Mouse (Mus musculus): ENCODE measurements at regions not wholly inside any gene's neighbourhood (a gene's known extent, or its start where the extent isn't known, plus 50 kb on each side); places are given as distances from the start of the nearest gene placed in this dataset.

DNA sequence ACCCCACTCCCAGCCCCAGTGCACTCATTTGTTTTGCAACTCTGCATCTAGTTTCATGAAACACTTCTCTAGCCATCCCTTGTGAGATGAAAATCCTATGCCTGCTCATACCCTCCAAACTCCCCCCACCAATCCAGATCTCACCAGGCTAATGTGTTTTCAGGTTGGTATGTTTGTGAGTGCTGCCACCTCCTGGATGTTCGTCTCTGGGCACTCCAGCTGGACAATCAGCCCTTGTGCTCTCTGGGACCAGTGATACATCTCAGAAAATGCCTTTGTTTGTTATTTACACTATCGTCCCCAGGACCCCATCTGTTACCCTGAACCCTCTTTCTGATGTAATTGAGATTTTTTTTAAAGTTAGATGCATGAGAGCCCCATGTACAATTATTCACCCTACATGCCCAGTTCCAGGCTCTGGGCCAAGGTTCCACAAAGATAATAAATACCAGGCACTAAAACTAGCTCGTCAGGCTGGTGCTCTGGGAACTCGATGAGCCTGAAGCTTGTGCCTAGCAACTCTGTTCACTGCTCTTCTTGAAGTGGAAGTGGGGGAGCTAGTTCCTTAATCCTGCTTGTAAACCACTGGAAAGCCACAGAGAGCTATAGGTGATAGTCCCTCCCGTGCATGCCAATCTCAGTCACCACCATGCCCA, 304.2 kb downstream of the Gm9195 start:
- DNase-seq (ENCODE audit: low spot score) (peak; percentile 64), ATAC-seq (ENCODE audit: insufficient read depth, low FRiP score, low TSS enrichment) (peak; percentile 41; the same call in 1 of the 2 replicates)
- Histone ChIP-seq H3K27me3 (ENCODE audit: control insufficient read depth, insufficient read depth, low read length) (no peaks in the 10 kb centered on the region), H3K27ac (ENCODE audit: low read depth, low read length) (no peak overlapping the region), H3K4me1 (ENCODE audit: control insufficient read depth, insufficient read depth, low read length) (no peaks in the 10 kb centered on the region), H3K4me3 (ENCODE audit: low read depth, low read length) (no peak overlapping the region), H3K4me2 (ENCODE audit: low read depth) (no peak overlapping the region), H3K9me3 (ENCODE audit: control insufficient read depth, low read length) (no peaks in the 10 kb centered on the region), H3K9ac (ENCODE audit: low read length) (no peak overlapping the region), H3K36me3 (ENCODE audit: control insufficient read depth, insufficient read depth, low read length) (no peaks in the 10 kb centered on the region)
- 35% methylated on average over 5 of the region's 5 CpGs for WGBS

DNA sequence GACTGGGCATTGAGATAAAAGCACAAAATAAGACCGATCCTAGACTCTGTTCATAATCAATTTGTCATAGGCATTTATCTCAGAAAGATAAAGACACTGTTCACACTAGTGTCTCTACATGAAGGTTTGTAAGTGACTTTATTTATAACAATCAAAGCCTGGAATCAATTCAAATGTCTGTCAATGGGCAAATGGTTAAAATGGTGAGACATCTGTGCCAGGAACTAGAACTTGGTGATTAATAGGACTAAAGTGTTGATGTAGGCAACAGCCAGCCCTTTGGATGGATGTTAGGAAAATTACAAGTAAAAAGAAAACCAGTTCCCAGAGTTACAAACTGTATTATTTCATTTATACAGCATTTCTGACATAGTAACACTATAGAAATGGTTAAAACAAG, 315.9 kb downstream of the Gm9195 start:
- Histone ChIP-seq H3K4me1 (ENCODE audit: control insufficient read depth, insufficient read depth, low read length) (no peaks in the 10 kb centered on the region), H3K27ac (ENCODE audit: low read depth, low read length) (no peak overlapping the region), H3K4me2 (ENCODE audit: low read depth) (no peak overlapping the region), H3K4me3 (ENCODE audit: low read depth, low read length) (no peak overlapping the region), H3K36me3 (ENCODE audit: control insufficient read depth, insufficient read depth, low read length) (no peaks in the 10 kb centered on the region), H3K27me3 (ENCODE audit: control insufficient read depth, insufficient read depth, low read length) (no peaks in the 10 kb centered on the region), H3K9me3 (ENCODE audit: control insufficient read depth, low read length) (no peaks in the 10 kb centered on the region), H3K9ac (ENCODE audit: low read length) (no peak overlapping the region)
- DNase-seq (ENCODE audit: low spot score) (no peak), ATAC-seq (ENCODE audit: insufficient read depth, low FRiP score, low TSS enrichment) (no peak)
- WGBS, result 95% methylated on average over 1 of the region's 1 CpGs

DNA sequence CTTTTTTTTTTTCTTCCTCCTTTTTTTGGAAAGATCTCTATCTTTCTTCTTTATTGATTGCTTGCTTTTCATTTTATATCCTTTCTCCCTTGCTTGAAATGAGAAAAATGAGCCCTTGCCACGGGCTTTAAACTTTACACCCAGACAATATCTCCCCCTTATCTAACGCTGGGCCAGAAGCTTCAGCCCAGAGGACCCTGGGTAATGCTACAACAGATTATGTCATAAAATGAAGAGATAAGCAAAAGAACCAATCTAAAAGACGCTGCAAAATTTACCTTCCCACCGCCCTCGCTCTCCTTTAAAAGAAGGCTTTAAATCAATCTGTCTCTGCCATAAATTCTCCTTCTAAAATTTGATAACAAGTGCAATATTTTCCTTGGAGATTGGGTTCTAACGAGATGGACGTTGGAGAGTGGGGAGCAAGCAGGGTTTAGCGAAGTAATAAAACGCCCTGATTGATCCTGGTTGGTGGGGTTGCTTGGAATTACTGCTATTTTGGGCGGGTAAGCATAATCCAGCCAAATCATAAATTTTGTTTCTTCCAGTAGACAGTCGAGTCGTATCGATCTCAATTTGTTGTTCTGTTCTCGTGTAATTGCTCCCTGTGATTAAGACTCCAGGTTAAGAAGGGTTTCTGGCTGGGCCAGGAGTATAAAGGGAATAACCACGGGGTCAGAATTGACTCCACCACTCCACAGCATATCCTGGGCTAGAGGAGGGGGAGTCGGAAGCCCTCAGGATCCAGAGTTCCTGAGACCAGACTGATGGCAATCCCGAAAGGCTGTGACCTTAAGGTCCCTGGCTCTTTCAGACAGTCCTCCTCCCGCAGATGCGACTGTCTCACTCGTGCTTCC, 318.9 kb downstream of the Gm9195 start:
- Histone ChIP-seq H3K4me2 (ENCODE audit: low read depth) (no peak overlapping the region), H3K4me3 (ENCODE audit: low read depth, low read length) (no peak overlapping the region), H3K9ac (ENCODE audit: low read length) (no peak overlapping the region), H3K27me3 (ENCODE audit: control insufficient read depth, insufficient read depth, low read length) (no peaks in the 10 kb centered on the region), H3K27ac (ENCODE audit: low read depth, low read length) (no peak overlapping the region), H3K36me3 (ENCODE audit: control insufficient read depth, insufficient read depth, low read length) (no peaks in the 10 kb centered on the region), H3K4me1 (ENCODE audit: control insufficient read depth, insufficient read depth, low read length) (no peaks in the 10 kb centered on the region), H3K9me3 (ENCODE audit: control insufficient read depth, low read length) (no peaks in the 10 kb centered on the region)
- 73% methylated on average over 20 of the region's 20 CpGs for WGBS
- DNase-seq (ENCODE audit: low spot score) (no peak), ATAC-seq (ENCODE audit: insufficient read depth, low FRiP score, low TSS enrichment) (no peak)

DNA sequence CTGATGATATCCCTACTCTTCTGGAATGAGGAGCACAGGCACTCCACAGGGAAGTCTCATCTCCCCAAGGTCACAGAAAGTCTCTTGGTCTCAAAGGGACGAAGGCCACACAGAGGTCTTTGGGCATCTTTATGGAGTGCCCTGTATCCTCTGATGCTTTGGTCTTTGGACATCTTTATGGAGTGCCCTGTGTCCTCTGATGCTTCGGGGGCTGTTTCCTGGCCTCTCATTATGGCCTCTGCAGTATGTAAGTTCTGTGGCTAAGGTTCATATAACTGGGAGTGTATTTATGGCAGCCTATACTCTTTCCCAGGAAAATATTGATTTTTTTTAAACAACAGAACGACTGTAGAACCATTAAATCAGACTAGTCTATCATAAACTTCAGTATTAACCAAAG, 319.9 kb downstream of the Gm9195 start:
- DNase-seq (ENCODE audit: low spot score) (no peak), ATAC-seq (ENCODE audit: insufficient read depth, low FRiP score, low TSS enrichment) (no peak)
- WGBS, result 72% methylated on average over 3 of the region's 3 CpGs
- Histone ChIP-seq H3K27me3 (ENCODE audit: control insufficient read depth, insufficient read depth, low read length) (no peaks in the 10 kb centered on the region), H3K9ac (ENCODE audit: low read length) (no peak overlapping the region), H3K27ac (ENCODE audit: low read depth, low read length) (no peak overlapping the region), H3K9me3 (ENCODE audit: control insufficient read depth, low read length) (no peaks in the 10 kb centered on the region), H3K4me3 (ENCODE audit: low read depth, low read length) (no peak overlapping the region), H3K4me2 (ENCODE audit: low read depth) (no peak overlapping the region), H3K36me3 (ENCODE audit: control insufficient read depth, insufficient read depth, low read length) (no peaks in the 10 kb centered on the region), H3K4me1 (ENCODE audit: control insufficient read depth, insufficient read depth, low read length) (no peaks in the 10 kb centered on the region; the same call in 1 of the 2 replicates)

DNA sequence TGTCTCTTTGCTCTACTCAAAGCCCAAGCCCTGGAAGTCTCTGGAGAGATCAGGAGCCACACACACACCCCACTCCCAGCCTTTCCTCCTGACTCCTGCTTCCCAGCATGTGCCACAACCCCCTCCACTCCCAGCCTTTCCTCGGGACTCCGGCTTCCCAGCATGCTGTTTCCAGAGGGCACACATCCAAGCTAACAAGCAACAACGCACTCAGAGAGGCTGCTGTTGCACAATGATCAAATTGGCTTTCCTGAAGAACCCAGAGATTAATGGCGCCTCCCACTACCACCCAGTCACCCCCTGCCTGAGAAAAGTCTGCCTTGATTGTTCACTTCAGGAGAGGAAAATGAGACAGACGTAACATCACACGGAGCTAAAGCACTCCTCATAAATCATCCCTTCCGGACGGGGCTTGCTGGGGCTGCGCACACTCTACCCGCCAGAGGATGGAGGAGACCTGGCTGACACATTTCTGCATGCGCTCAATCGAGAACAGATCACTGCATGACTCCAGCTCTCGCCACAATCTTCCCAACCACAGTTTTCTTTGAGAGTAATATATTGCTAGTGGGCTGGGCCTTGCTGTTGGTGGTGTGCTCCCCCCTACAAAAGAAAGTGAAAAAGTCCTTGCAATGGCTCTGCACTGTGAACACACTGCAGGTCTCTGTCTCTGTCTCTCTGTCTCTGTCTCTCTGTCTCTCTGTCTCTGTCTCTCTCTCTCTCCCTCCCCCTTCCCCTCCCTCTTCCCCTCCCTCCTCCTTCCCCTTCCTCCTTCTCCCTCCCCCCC, 332.9 kb downstream of the Gm9195 start:
- H3K36me3 ChIP-seq (ENCODE audit: control insufficient read depth, insufficient read depth, low read length), result no peaks in the 10 kb centered on the region
- no peaks in the 10 kb centered on the region for H3K27me3 ChIP-seq (ENCODE audit: control insufficient read depth, insufficient read depth, low read length)
- H3K27ac ChIP-seq (ENCODE audit: low read depth, low read length), result peak overlapping the region; percentile 49
- H3K4me1 ChIP-seq (ENCODE audit: control insufficient read depth, insufficient read depth, low read length), result no peaks in the 10 kb centered on the region
- ATAC-seq (ENCODE audit: insufficient read depth, low FRiP score, low TSS enrichment) (peak; percentile 94), DNase-seq (ENCODE audit: low spot score) (peak; percentile 72)
- no peak overlapping the region for H3K4me3 ChIP-seq (ENCODE audit: low read depth, low read length)
- WGBS, result 2% methylated on average over 13 of the region's 13 CpGs
- H3K9ac ChIP-seq (ENCODE audit: low read length), result no peak overlapping the region
- no peaks in the 10 kb centered on the region for H3K9me3 ChIP-seq (ENCODE audit: control insufficient read depth, low read length)
- H3K4me2 ChIP-seq (ENCODE audit: low read depth), result peak overlapping the region; percentile 7

DNA sequence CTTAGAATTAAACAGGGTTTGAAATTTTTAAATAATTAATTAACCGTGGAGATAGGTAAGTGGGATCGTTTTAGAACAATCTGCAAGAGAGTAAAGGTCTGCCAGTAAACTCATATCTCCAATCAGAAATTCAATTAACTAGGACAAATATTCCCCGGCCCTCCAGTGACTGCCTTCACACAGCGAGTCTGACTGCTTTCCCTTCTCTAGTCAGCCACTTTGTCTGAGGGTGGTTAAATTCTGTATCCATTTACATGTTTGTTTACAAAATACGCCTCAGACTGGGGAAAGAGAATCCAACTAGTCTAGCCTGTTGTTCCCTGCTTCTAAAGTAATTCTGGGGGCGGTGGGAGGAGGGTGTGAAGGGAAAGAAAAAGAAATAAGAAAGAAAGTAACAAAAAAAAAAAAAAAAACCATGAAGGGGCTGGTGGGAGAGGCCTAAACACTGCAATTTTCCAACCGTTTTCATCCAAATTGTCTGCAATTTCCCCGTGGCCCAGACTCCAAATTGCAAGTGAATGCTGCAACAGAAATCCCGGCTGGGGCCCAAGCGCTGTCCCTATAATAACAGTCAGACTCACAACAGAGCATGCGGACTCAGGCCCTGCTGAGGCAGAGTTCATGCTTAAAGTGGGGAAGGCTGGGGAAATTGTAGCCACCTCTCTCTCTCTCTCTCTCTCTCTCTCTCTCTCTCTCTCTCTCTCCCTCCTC, 336.3 kb downstream of the Gm9195 start:
- no peak for ATAC-seq (ENCODE audit: insufficient read depth, low FRiP score, low TSS enrichment)
- no peak overlapping the region for H3K27ac ChIP-seq (ENCODE audit: low read depth, low read length)

DNA sequence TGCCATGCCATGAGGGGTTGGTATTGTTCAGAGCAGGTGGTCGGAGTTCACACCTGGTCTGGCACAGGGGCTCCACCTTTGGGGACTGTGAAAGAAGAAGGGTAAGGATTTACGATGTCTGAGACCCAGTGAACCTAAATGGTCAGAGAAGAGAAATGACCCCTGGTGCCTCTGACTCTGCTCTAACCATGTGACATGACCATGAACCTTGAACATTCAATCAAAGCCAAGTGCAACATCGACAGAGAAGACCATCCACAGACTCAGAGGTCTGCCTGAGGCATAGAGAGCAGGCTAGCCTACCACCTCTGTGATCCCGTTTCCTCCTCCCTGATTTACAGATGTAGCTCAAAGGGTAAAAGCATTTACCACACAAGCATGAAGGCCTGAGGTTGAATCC, 340.0 kb downstream of the Gm9195 start:
- Histone ChIP-seq H3K4me3 (ENCODE audit: low read depth, low read length) (no peak overlapping the region), H3K27ac (ENCODE audit: low read depth, low read length) (no peak overlapping the region), H3K4me2 (ENCODE audit: low read depth) (no peak overlapping the region), H3K9me3 (ENCODE audit: control insufficient read depth, low read length) (no peaks in the 10 kb centered on the region), H3K27me3 (ENCODE audit: control insufficient read depth, insufficient read depth, low read length) (no peaks in the 10 kb centered on the region), H3K9ac (ENCODE audit: low read length) (no peak overlapping the region), H3K36me3 (ENCODE audit: control insufficient read depth, insufficient read depth, low read length) (no peaks in the 10 kb centered on the region), H3K4me1 (ENCODE audit: control insufficient read depth, insufficient read depth, low read length) (no peaks in the 10 kb centered on the region)
- DNase-seq (ENCODE audit: low spot score) (no peak), ATAC-seq (ENCODE audit: insufficient read depth, low FRiP score, low TSS enrichment) (no peak)
- 61% methylated on average over 4 of the region's 4 CpGs for WGBS

More for the DNA sequence above, 336.3 kb downstream of the Gm9195 start:
- Histone ChIP-seq H3K9me3 (ENCODE audit: control insufficient read depth, low read length) (no peaks in the 10 kb centered on the region), H3K36me3 (ENCODE audit: control insufficient read depth, insufficient read depth, low read length) (no peaks in the 10 kb centered on the region), H3K27me3 (ENCODE audit: control insufficient read depth, insufficient read depth, low read length) (no peaks in the 10 kb centered on the region), H3K4me2 (ENCODE audit: low read depth) (no peak overlapping the region), H3K4me1 (ENCODE audit: control insufficient read depth, insufficient read depth, low read length) (no peaks in the 10 kb centered on the region), H3K4me3 (ENCODE audit: low read depth, low read length) (no peak overlapping the region), H3K9ac (ENCODE audit: low read length) (no peak overlapping the region)
- DNase-seq (ENCODE audit: low spot score), result no peak
- WGBS, result 31% methylated on average over 11 of the region's 11 CpGs

DNA sequence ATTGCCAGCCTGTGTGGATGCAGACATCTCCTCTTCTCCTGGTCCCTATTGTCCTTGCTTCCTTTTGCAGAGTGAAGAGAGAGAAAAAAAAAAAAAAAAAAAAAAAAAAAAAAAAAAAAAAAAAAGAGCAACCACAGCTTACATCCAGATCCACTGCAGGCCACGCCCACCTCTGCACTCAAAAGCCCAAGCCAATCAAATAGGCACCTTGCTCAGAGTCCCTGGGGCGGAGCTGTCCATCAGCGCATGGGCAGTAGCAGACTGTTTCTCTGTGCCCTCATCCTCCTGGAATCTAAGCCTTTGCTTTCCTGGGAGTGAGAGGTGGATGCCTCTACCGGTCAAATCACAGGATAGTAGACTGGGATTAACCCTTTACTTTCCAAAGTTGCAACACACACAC, 342.2 kb downstream of the Gm9195 start:
- H3K4me2 ChIP-seq (ENCODE audit: low read depth), result no peak overlapping the region
- DNase-seq (ENCODE audit: low spot score) (peak; percentile 49), ATAC-seq (ENCODE audit: insufficient read depth, low FRiP score, low TSS enrichment) (peak; percentile 67; the same call in 1 of the 2 replicates)
- no peak overlapping the region for H3K9ac ChIP-seq (ENCODE audit: low read length)
- H3K4me1 ChIP-seq (ENCODE audit: control insufficient read depth, insufficient read depth, low read length), result no peaks in the 10 kb centered on the region
- no peaks in the 10 kb centered on the region for H3K36me3 ChIP-seq (ENCODE audit: control insufficient read depth, insufficient read depth, low read length)
- no peak overlapping the region for H3K27ac ChIP-seq (ENCODE audit: low read depth, low read length)
- WGBS, result 29% methylated on average over 4 of the region's 4 CpGs
- H3K4me3 ChIP-seq (ENCODE audit: low read depth, low read length), result no peak overlapping the region
- no peaks in the 10 kb centered on the region for H3K27me3 ChIP-seq (ENCODE audit: control insufficient read depth, insufficient read depth, low read length)
- no peaks in the 10 kb centered on the region for H3K9me3 ChIP-seq (ENCODE audit: control insufficient read depth, low read length)

Measured in neural tube, embryonic 11.5 days (tissue).